Mouse (Mus musculus) forebrain, embryonic 15.5 days (tissue): ENCODE measurements around the gene Ttc8. TPM values are rescaled to one million over a fixed set of nuclear protein-coding genes. Genes with fewer than 3 reads are reported as not detected.
A peak's percentile ranks its signal among the peaks of the same experiment; 100 is the strongest.

ENCODE experiments used
- ATAC-seq: fragments of 200-750 bp; cut with Nextera tagmentation; replicated peaks from 2 replicates; pipeline ENCODE4 v1.8.0; 2017; ENCODE audit warnings: mild to moderate bottlenecking, moderate TSS enrichment, moderate library complexity
- H3K27ac ChIP-seq: fragments of 300-500 bp; sonication (generic); replicated peaks from 2 replicates; pipeline ENCODE4 v1.5.1; 2015; ENCODE audit warnings: mild to moderate bottlenecking, inconsistent platforms
- H3K27me3 ChIP-seq: fragments of 300-500 bp; sonication (generic); 2 replicates; pipeline ENCODE4 v1.6.1; 2015; ENCODE audit warnings: inconsistent platforms
- H3K36me3 ChIP-seq: fragments of 300-500 bp; sonication (generic); 2 replicates; pipeline ENCODE4 v1.6.1; 2015; ENCODE audit warnings: mild to moderate bottlenecking, inconsistent platforms
- H3K4me1 ChIP-seq: fragments of 300-500 bp; sonication (generic); 2 replicates; pipeline ENCODE4 v1.6.1; 2015; ENCODE audit warnings: inconsistent platforms
- H3K4me2 ChIP-seq: fragments of 300-500 bp; sonication (generic); replicated peaks from 2 replicates; pipeline ENCODE4 v1.6.1; 2015; ENCODE audit warnings: mild to moderate bottlenecking, inconsistent platforms
- H3K4me3 ChIP-seq: fragments of 300-500 bp; sonication (generic); 2 replicates; pipeline ENCODE4 v1.5.1; 2015; ENCODE audit warnings: mild to moderate bottlenecking, inconsistent platforms
- H3K9ac ChIP-seq: fragments of 300-500 bp; sonication (generic); replicated peaks from 2 replicates; pipeline ENCODE4 v1.6.1; 2015; ENCODE audit warnings: mild to moderate bottlenecking, inconsistent platforms
- H3K9me3 ChIP-seq: fragments of 300-500 bp; sonication (generic); 2 replicates; pipeline ENCODE4 v1.6.1; 2016; ENCODE audit warnings: inconsistent platforms
- WGBS: fragments of 180-500 bp; shearing (Covaris S2); methylation state at CpG from one replicate; pipeline ENCODE4 v1.1.7; 2015; ENCODE audit warnings: mixed read lengths; 5-methylcytosine and 5-hydroxymethylcytosine counted together
- polyA plus RNA-seq: library from polyadenylated mRNA; unstranded; fragments of >200 nt; fragmentation: Nextera tagmentation; extraction: Ambion mirVana; gene quantifications from 2 replicates; pipeline ENCODE4 v1.2.1, GENCODE M21; 2015

Ttc8 gene
- 35.4 and 38.4 TPM in 2 replicates for polyA plus RNA-seq

DNA sequence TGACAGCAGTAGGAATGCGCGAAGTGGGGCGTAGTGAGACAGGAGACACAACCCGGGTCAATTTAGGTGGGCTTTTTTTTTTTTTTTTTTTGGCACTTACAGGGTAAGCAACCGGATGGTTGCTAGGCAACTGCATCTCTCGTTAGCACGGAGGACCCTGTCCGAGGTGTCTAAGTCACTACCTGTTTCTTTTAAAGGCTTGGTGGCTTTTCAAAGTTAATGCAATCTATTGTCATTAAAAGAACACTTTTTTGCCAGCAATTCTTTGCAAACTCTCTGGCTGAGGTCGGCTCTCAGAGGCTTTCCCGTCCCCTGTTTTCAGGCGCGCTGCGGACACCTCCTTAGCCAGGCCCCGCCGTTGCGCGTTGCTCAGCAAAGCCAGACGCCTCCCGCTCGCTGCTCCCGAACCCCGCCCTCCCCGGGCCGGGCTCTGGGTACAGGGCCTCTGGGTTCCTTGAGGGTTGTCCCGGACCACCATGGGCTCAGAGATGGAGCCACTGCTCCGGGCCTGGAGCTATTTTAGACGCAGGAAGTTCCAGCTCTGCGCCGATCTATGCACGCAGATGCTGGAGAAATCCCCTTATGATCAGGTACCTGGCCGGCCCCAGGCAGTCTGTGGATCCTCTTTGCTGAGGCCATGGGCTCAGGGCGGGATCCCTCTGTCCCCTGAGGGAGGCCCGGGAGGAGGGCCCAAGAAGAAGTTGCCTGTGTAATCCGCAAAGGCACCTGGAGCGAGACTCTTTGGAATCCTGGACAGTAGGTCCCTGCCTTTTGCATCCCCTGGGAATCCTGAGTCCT is at the start of gene Ttc8:
Gene Ttc8, plus strand, starts transcription at position 381 of the 798 bp plus-strand sequence.
- ATAC-seq, result peak; percentile 99
- peak within 1 kb of the TSS; percentile 90 for H3K4me3 ChIP-seq
- H3K9ac ChIP-seq, result peak within 1 kb of the TSS; percentile 94
- H3K9me3 ChIP-seq, result no peaks in the 10 kb centered on the region
- peak within 1 kb of the TSS; percentile 91 for H3K27ac ChIP-seq
- no peaks in the 10 kb centered on the region for H3K36me3 ChIP-seq
- WGBS, result 0% methylated on average over 35 of the region's 35 CpGs
- peak within 1 kb of the TSS; percentile 82 for H3K4me2 ChIP-seq
- peaks cover 27% of the 10 kb centered on the region for H3K4me1 ChIP-seq
- no peaks in the 10 kb centered on the region for H3K27me3 ChIP-seq

DNA sequence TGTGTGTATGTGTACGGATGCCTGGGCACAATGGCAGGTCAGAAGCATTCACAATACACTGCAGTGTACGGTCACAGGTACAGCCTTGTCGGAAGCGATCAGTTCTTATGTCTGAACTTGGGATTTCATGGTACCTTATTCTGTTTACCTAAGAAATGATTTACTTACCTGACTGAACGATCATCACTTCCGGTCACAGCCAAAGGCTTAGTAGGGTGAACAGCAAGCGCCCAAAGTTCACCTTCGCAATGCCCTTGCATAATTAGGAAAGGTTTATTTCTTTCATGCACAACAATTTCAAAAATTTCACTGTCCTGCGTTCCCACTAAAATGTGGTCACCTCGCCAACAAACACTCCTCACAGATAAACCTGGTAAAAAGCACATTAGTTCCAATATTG is 47.5 kb upstream of the Ttc8 start:
- no peak overlapping the region for H3K4me3 ChIP-seq
- H3K27ac ChIP-seq, result no peak overlapping the region
- H3K9me3 ChIP-seq, result no peaks in the 10 kb centered on the region
- no peaks in the 10 kb centered on the region for H3K27me3 ChIP-seq
- 96% methylated on average over 10 of the region's 10 CpGs for WGBS
- H3K4me2 ChIP-seq, result no peak overlapping the region
- H3K4me1 ChIP-seq, result no peaks in the 10 kb centered on the region
- no peaks in the 10 kb centered on the region for H3K36me3 ChIP-seq
- no peak for ATAC-seq
- H3K9ac ChIP-seq, result no peak overlapping the region

DNA sequence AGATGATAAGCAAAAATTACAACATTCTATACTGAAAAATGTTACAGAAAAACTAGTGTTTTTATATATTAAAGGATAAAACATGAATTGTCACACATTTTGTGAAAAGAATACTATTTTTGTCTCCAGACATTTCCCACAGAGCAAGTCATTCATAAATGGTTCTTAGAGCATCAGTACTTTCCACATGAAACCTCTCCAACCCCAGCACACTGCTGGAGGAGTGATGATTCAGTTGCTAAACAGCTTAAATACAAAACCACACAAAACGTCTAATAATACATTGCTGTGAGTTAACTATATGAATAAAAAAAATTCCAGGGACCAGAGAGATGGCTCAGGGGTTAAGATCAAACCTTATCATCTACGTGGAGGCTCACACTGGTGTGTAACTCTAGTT is 45.2 kb upstream of the Ttc8 start:
- no peak for ATAC-seq
- no peaks in the 10 kb centered on the region for H3K9me3 ChIP-seq
- no peaks in the 10 kb centered on the region for H3K4me1 ChIP-seq
- WGBS, result 66% methylated on average over 2 of the region's 2 CpGs
- no peak overlapping the region for H3K27ac ChIP-seq
- no peaks in the 10 kb centered on the region for H3K36me3 ChIP-seq
- H3K4me2 ChIP-seq, result no peak overlapping the region
- no peaks in the 10 kb centered on the region for H3K27me3 ChIP-seq
- no peak overlapping the region for H3K9ac ChIP-seq
- no peak overlapping the region for H3K4me3 ChIP-seq

DNA sequence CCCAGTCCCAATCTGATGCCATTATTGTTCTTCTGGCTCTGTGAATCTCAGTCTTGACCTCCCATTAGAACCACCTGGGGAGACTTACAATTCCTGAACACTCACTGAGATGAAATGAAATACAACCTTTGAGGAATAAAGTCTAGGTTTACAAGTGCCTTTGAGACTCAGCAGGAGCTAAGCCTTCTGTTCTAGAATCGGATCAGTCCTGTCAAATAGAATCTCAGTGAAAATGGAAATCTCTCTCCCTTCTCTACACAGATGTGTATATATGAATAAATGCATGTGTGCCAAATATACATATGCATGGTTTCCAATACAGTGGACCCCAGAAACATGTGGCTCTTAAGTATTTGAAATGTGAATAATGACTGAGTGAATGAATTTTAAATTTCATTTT is 41.7 kb upstream of the Ttc8 start:
- no peak overlapping the region for H3K9ac ChIP-seq
- H3K27me3 ChIP-seq, result no peaks in the 10 kb centered on the region
- WGBS, result 29% methylated on average over 1 of the region's 1 CpGs
- no peak for ATAC-seq
- no peak overlapping the region for H3K27ac ChIP-seq
- H3K4me2 ChIP-seq, result no peak overlapping the region
- no peaks in the 10 kb centered on the region for H3K9me3 ChIP-seq
- no peak overlapping the region for H3K4me3 ChIP-seq
- peaks cover 2% of the 10 kb centered on the region; the same call in 1 of the 2 replicates for H3K4me1 ChIP-seq
- no peaks in the 10 kb centered on the region for H3K36me3 ChIP-seq

DNA sequence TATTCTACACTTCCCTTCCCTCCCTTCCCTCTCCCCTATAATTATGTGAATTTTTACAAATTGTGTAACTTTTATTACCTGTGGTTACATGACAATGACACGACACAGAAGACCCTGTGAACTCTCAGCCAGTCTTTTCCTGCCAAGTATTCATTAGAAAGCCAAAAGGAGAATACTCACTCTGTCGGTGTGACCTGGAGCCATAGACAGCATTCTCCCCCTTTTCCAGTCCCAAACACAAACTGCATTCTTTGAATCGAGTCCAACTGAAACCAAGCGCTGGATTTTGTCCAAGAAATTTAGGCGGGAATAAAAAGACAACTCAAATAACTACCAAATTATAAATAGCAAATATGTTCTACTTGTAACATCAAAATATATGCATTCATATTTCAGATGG is 38.6 kb upstream of the Ttc8 start:
- Histone ChIP-seq H3K9ac (no peak overlapping the region), H3K9me3 (no peaks in the 10 kb centered on the region), H3K36me3 (no peaks in the 10 kb centered on the region), H3K4me2 (no peak overlapping the region), H3K4me3 (no peak overlapping the region), H3K4me1 (peaks cover 2% of the 10 kb centered on the region; the same call in 1 of the 2 replicates), H3K27me3 (no peaks in the 10 kb centered on the region), H3K27ac (no peak overlapping the region)
- 24% methylated on average over 5 of the region's 5 CpGs for WGBS
- ATAC-seq, result no peak

DNA sequence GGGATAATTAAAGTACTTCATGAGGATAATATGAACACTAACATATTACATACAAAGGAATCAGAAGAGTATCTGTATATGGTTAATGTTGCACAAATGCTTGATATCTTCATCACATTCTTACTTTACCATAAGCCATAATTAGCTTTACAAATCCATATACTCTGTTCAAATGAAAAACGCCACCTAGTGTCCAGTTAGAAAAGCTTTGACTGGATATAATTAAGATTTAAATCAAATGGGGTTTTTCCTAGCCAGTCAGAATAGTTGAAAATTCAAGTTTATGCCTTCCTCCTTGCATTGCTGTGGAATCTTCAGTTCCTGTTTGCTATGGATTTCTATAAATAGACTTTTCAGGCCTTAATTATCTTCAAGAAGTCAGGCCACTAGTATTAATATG is 35.9 kb upstream of the Ttc8 start:
- 8% methylated on average over 1 of the region's 1 CpGs for WGBS
- peaks cover 2% of the 10 kb centered on the region; the same call in 1 of the 2 replicates for H3K4me1 ChIP-seq

DNA sequence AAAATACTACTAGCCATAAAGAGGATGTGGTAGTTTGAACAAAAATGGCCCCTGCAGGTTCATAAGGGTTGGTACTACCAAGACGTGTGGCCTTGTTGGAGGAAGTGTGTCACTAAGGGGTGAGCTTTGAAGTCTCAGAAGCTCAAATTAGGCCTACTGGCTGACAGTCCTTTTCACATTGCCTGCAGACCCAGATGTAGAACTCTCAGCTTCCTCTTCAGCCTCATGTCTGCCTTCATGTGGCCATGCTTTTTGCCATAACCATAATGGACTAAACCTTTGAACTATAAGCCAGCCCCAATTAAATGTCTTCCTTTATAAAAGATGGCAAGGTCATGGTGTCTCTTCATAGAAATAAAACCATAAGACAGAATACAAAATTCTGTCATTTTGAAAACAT is 23.6 kb upstream of the Ttc8 start:
- ATAC-seq, result no peak
- H3K9ac ChIP-seq, result no peak overlapping the region
- H3K27ac ChIP-seq, result no peak overlapping the region
- H3K4me3 ChIP-seq, result no peak overlapping the region
- no peaks in the 10 kb centered on the region for H3K9me3 ChIP-seq
- H3K27me3 ChIP-seq, result no peaks in the 10 kb centered on the region
- 63% methylated on average over 1 of the region's 1 CpGs for WGBS
- no peak overlapping the region for H3K4me2 ChIP-seq
- no peaks in the 10 kb centered on the region for H3K36me3 ChIP-seq
- peaks cover 19% of the 10 kb centered on the region for H3K4me1 ChIP-seq

More for the DNA sequence above, 35.9 kb upstream of the Ttc8 start:
- H3K4me3 ChIP-seq, result no peak overlapping the region
- H3K36me3 ChIP-seq, result no peaks in the 10 kb centered on the region
- no peaks in the 10 kb centered on the region for H3K9me3 ChIP-seq
- no peak overlapping the region for H3K9ac ChIP-seq
- H3K27ac ChIP-seq, result no peak overlapping the region
- no peak for ATAC-seq
- H3K27me3 ChIP-seq, result no peaks in the 10 kb centered on the region
- H3K4me2 ChIP-seq, result no peak overlapping the region

DNA sequence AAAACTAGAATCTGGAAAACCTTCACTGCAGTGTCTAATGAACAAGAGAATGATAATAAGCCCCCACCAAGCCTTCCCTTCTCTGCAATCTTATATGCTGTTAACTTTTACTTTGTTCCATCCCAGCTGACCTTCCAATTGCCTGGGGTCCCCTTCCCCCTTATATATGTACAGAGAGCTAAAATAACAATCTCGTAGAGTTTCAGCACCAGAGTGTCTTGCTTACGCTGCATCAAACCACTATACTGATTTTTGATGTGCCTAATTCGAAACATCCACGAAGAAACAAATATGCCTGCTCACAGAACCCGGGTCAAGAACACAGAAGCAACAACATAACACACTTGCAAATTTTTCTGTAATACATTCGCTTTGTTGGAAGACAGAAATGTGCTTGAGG is 20.7 kb upstream of the Ttc8 start:
- ATAC-seq, result no peak
- H3K36me3 ChIP-seq, result no peaks in the 10 kb centered on the region
- 37% methylated on average over 6 of the region's 6 CpGs for WGBS

DNA sequence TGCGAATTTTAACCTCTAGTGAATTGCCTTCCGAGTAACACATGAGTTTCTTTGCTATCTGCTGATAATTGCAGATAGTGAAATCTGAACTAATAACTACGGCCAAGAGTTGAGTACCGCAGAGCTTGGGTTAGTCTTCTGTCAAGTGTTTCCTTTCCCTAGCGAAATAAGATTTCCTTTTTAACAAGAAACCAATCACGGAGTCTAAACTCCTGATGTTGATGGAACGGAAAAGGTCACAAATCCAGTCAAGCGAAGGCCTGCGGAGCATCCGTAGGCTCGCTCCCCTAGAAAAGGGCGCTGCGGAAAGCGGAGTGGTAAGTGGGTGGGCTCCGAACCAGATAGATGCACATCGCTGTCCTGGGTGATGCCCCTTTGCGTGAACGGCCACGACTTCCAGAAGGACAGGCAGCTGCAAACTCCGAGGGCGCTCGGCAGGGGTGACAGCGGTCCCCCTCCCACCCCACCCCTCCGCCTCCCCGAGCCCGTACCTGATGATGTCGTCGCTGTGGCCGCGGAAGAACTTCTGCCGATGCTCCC is 20.0 kb upstream of the Ttc8 start:
- ATAC-seq, result peak; percentile 62
- peak overlapping the region; percentile 65 for H3K4me3 ChIP-seq
- H3K27ac ChIP-seq, result peak overlapping the region; percentile 87
- peaks cover 19% of the 10 kb centered on the region for H3K4me1 ChIP-seq
- 1% methylated on average over 31 of the region's 31 CpGs for WGBS
- H3K9me3 ChIP-seq, result no peaks in the 10 kb centered on the region
- peak overlapping the region; percentile 65 for H3K4me2 ChIP-seq
- no peaks in the 10 kb centered on the region for H3K27me3 ChIP-seq
- H3K9ac ChIP-seq, result peak overlapping the region; percentile 85
- H3K36me3 ChIP-seq, result no peaks in the 10 kb centered on the region

More for the DNA sequence above, 20.7 kb upstream of the Ttc8 start:
- Histone ChIP-seq H3K4me3 (peak overlapping the region; percentile 65), H3K27me3 (no peaks in the 10 kb centered on the region), H3K4me2 (peak overlapping the region; percentile 65), H3K4me1 (peaks cover 19% of the 10 kb centered on the region), H3K27ac (no peak overlapping the region), H3K9ac (peak overlapping the region; percentile 85; the same call in 1 of the 2 replicates), H3K9me3 (no peaks in the 10 kb centered on the region)

DNA sequence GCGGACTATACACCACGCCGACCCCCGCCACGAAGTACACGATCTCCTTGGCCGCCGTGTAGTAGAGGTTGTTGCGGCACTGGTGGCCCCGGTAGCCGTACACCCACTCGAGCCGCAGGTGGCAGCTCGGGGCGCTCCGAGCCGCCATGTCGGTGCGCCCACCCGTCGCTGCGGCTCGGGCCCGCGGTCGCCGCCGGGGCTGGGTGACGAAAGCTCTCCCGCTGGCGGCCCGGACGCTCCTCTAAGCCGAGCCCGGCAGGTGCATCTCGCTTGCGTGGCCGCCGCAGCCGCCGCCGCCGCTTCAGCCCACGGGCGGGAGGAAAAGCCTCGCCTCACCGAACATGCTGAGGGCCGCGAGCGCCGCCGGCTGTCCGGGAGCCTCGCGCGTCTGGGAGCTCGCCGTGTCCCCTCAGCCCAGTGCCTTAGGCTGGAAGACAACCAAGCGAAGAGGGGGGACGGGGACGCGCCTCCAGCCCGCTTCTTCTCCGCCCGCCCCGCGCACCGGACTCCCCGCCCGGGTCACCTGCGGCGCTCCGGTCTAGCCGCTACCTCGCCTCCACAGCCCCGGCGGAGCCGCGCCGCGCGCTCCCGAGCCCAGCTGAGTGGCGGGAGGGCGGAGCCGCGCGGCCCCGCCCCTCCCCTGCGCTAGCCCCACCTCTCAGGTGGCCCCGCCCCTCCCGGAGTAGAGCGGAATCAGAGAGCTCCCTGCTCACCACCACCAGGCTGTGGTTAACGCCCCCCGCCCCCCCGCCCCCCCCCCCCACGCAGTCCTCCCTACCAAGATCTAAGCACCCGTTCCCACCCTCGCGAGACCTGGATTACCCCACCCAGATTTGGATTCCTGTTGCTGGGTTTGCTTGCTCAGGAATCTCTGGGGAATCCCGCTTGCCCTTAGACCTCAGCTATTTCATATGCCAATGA is 19.2 kb upstream of the Ttc8 start, which contains the start of gene Eml5:
Gene Eml5, minus strand, starts transcription at position 604 of the 921 bp plus-strand sequence.
- H3K36me3 ChIP-seq, result no peaks in the 10 kb centered on the region
- H3K9ac ChIP-seq, result peak within 1 kb of the TSS; percentile 85
- no peaks in the 10 kb centered on the region for H3K9me3 ChIP-seq
- H3K4me2 ChIP-seq, result peak within 1 kb of the TSS; percentile 65
- H3K27ac ChIP-seq, result peak within 1 kb of the TSS; percentile 87
- under 1% methylated on average over 80 of the region's 101 CpGs for WGBS
- H3K4me3 ChIP-seq, result peak within 1 kb of the TSS; percentile 65
- H3K4me1 ChIP-seq, result peaks cover 19% of the 10 kb centered on the region
- no peaks in the 10 kb centered on the region for H3K27me3 ChIP-seq
- ATAC-seq, result peak; percentile 92

DNA sequence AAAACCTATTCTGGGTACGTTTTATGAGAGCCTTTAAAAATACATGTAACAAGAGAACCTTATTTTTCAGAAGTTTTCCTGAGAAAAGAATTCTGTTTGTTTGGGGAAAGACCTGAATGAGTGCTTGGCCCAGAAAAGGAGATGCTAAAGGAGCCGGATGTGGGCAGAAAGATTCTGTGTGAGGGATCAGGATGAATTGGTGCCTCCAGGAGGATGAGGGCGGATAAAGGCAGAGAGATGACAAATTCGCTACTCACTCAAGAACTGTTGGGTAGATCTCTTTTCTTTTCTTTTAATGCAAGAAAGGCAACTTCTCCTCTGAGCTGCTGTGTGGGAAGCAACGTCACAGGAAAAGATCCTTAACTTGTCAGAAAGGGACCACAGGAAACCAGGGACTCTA is 14.9 kb upstream of the Ttc8 start:
- H3K36me3 ChIP-seq, result no peaks in the 10 kb centered on the region
- no peaks in the 10 kb centered on the region for H3K4me1 ChIP-seq
- H3K4me3 ChIP-seq, result no peak overlapping the region
- no peak overlapping the region for H3K9ac ChIP-seq
- WGBS, result 81% methylated on average over 5 of the region's 5 CpGs
- no peaks in the 10 kb centered on the region for H3K27me3 ChIP-seq
- no peak overlapping the region for H3K4me2 ChIP-seq
- no peaks in the 10 kb centered on the region for H3K9me3 ChIP-seq
- H3K27ac ChIP-seq, result no peak overlapping the region
- ATAC-seq, result no peak

DNA sequence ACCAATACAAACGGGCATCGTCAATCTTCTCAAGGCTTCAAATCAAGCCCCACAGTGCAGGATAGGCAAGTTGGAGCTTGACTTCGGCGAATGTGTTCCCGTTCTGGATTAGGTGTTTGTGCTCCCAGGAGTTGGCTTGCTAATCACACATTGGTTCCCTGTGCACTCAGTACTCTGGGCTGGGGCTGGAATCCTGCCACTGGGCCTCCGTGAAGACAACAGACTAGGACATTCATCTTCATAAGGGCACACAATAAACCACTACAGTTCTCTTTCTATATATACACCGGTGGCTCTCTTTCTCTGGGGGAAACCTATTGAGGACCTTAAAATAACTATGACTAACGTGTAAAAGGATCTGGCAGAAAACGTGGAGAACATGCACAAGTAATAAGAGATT is 10.3 kb upstream of the Ttc8 start:
- H3K27me3 ChIP-seq, result no peaks in the 10 kb centered on the region
- WGBS, result 74% methylated on average over 9 of the region's 9 CpGs
- no peaks in the 10 kb centered on the region for H3K9me3 ChIP-seq
- no peaks in the 10 kb centered on the region for H3K4me1 ChIP-seq
- no peaks in the 10 kb centered on the region for H3K36me3 ChIP-seq
- H3K4me2 ChIP-seq, result no peak overlapping the region
- H3K4me3 ChIP-seq, result no peak overlapping the region
- ATAC-seq, result no peak
- no peak overlapping the region for H3K27ac ChIP-seq
- H3K9ac ChIP-seq, result no peak overlapping the region
